Mouse (Mus musculus) embryonic facial prominence, embryonic 10.5 days (tissue): ENCODE data around the gene Mtch2. TPM values are rescaled to one million over a fixed set of nuclear protein-coding genes. Genes with fewer than 3 reads are reported as not detected.
"Not testable (repeated sequence)": the region's sequence is repeated elsewhere in the genome, so short reads cannot be mapped to it uniquely, and the experiment has no call there.

ENCODE experiments used
- DNase-seq: peaks from one replicate; pipeline ENCODE4 v3.0.0-alpha.2; 2017; ENCODE audit warnings: low spot score
- H3K27ac ChIP-seq: fragments of 300-500 bp; sonication (generic); replicated peaks from 2 replicates; pipeline ENCODE4 v1.5.1; 2016; ENCODE audit warnings: mild to moderate bottlenecking
- H3K27me3 ChIP-seq: fragments of 300-500 bp; sonication (generic); replicated peaks from 2 replicates; pipeline ENCODE4 v1.6.1; 2016; ENCODE audit warnings: low read depth, mild to moderate bottlenecking; ENCODE audit not compliant: poor library complexity, severe bottlenecking
- H3K36me3 ChIP-seq: fragments of 300-500 bp; sonication (generic); replicated peaks from 2 replicates; pipeline ENCODE4 v1.6.1; 2016; ENCODE audit warnings: mild to moderate bottlenecking, moderate library complexity
- H3K4me1 ChIP-seq: fragments of 300-500 bp; sonication (generic); 2 replicates; pipeline ENCODE4 v1.6.1; 2016
- H3K4me3 ChIP-seq: fragments of 300-500 bp; sonication (generic); 2 replicates; pipeline ENCODE4 v1.5.1; 2016; ENCODE audit warnings: mild to moderate bottlenecking, moderate library complexity
- H3K9me3 ChIP-seq: fragments of 300-500 bp; sonication (generic); 2 replicates; pipeline ENCODE4 v1.6.1; 2016; ENCODE audit warnings: mild to moderate bottlenecking
- WGBS: fragments of 180-500 bp; shearing (Covaris S2); methylation state at CpG from one replicate; pipeline ENCODE4 v1.1.7; 2016; 5-methylcytosine and 5-hydroxymethylcytosine counted together
- polyA plus RNA-seq: library from polyadenylated mRNA; unstranded; fragments of >200 nt; fragmentation: Nextera tagmentation; extraction: Ambion mirVana; gene quantifications from 2 replicates; pipeline ENCODE4 v1.2.1, GENCODE M21; 2016

The Mtch2 gene
- 248 and 251 TPM in 2 replicates for polyA plus RNA-seq

DNA sequence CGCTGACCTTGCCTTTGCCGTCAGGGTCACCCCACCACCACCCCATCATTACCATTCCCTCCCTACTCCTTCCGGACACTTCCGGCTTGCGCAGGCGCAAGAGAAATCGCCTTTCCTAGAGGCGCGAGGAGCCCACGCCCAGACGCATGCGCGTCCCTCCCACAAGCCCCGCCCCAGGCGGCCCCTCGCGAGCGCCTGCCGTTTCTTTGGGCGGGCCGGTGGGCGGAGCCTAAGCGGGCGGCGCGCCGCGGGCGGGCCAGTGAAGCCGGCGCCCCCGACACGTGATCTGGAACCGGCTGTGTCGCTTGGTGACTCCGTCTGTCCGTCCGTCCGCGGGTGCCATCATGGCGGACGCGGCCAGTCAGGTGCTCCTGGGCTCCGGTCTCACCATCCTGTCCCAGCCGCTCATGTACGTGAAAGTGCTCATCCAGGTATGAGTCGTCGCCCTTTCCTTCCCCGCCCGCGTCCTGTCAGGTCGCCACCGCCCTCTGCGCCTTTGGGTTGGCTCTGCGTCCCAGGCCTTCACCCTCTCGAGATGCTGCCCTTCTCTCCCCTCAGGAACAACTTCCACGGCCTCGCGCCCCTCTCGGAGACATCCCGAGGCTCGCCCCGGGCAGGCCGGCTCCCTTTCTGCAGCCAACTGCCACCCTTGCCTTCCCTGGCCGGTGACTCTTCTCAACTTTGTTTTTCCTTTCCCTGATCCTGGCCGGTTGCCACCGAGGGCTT lies at the start of gene Mtch2:
TSS of gene Mtch2 (plus strand) at position 201 of the 726 bp plus-strand sequence.
- peaks cover 23% of the 10 kb centered on the region for H3K4me1 ChIP-seq
- peak within 1 kb of the TSS; percentile 93 for H3K27ac ChIP-seq
- peak within 1 kb of the TSS; percentile 93 for H3K4me3 ChIP-seq
- H3K9me3 ChIP-seq: no peaks in the 10 kb centered on the region
- peaks cover 28% of the 10 kb centered on the region for H3K36me3 ChIP-seq
- peak; percentile 99 for DNase-seq
- H3K27me3 ChIP-seq: no peaks in the 10 kb centered on the region
- WGBS: under 1% methylated on average over 67 of the region's 67 CpGs

DNA sequence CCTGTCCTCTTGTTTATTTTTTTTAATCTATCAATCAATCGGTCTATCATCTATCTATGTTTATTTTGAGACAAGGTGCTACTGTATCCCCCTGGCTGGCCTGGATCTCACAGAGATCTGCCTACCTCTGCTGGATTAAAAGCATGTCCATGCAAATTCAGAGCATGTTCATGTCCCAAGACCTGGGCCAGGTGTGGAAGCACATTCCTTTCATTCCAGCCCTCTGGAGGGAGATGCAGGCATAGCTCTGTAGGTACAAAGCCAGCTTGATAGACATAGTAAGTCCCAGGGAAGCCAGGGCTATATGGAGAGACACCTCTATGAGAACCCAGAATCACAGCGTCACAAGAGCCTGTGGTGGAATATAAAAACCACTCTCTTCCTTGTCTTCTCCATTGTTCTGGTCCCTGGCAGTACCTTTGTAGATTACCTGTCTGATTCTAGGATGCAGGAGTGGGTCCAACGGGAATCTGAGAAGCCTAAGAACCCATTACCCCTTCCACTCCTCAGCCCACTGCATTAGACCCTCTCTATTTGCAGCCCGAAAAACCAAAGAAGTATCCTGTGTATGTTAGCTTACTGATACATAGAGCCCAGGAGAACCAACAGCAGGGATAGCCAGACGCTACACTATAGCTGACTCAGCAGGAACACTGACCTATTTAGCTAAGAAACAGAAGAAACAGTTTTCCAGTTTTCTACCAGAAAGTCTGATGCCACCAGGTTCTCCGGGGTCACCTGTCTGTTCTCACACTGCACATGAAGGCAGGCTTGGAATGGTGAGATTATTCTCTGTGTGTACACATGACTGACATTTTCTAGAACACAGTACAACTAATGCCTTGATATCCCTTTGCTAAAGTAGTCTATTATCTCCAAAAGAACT lies 38.5 kb upstream of the Mtch2 start:
- 83% methylated on average over 6 of the region's 6 CpGs for WGBS
- DNase-seq: no peak
- H3K27me3 ChIP-seq: no peaks in the 10 kb centered on the region

DNA sequence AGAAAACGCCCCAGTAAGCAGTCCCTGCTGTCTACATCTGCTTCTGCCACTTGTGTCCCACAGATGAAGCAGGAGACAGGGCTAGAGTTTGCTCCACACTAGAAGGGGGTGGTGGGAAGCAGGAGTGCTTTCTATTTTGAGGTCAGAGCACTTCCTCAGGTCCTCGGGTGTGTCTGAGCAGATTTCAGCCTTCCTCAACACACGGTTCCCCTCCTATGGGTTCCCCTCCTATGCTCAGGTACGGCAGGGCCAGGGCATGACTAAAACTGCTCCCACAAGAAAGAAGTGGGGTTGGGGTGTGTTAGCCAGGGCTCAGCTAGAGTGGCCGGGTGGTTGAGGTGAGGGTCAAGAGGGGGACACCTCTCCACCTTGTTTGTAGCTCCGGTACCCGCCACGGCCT lies 36.2 kb upstream of the Mtch2 start:
- WGBS: 90% methylated on average over 8 of the region's 8 CpGs
- Histone ChIP-seq H3K9me3 (no peaks in the 10 kb centered on the region), H3K36me3 (no peaks in the 10 kb centered on the region), H3K4me1 (no peaks in the 10 kb centered on the region), H3K27me3 (no peaks in the 10 kb centered on the region), H3K4me3 (no peak overlapping the region), H3K27ac (no peak overlapping the region)
- DNase-seq: no peak

More for the DNA sequence above, 38.5 kb upstream of the Mtch2 start:
- H3K27ac ChIP-seq: no peak overlapping the region
- no peaks in the 10 kb centered on the region for H3K4me1 ChIP-seq
- no peak overlapping the region for H3K4me3 ChIP-seq
- no peaks in the 10 kb centered on the region for H3K9me3 ChIP-seq
- H3K36me3 ChIP-seq: no peaks in the 10 kb centered on the region

DNA sequence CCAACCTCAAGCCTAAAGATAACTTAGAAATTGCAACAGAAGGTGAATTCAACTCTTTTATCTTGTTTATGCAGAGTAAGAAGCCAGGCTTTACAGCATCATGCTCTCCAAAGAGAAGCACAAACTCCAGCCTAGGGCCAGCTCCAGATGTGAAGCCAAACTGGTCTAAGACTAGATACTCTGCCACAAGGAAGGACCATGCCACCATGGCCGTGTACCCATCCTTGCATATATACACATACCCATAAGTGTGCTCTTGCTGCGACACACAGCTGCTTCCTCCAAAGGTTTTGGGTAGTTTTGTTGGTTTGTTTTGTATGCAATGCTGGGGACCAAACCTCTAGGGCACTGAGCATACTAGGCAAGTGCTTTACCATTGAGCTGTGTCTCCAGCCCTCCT lies 31.7 kb upstream of the Mtch2 start:
- whole genome bisulfite sequencing: 87% methylated on average over 2 of the region's 2 CpGs
- no peaks in the 10 kb centered on the region for H3K9me3 ChIP-seq
- H3K4me1 ChIP-seq: no peaks in the 10 kb centered on the region
- no peak for DNase-seq
- H3K27ac ChIP-seq: no peak overlapping the region
- H3K36me3 ChIP-seq: no peaks in the 10 kb centered on the region
- no peaks in the 10 kb centered on the region for H3K27me3 ChIP-seq
- no peak overlapping the region for H3K4me3 ChIP-seq

DNA sequence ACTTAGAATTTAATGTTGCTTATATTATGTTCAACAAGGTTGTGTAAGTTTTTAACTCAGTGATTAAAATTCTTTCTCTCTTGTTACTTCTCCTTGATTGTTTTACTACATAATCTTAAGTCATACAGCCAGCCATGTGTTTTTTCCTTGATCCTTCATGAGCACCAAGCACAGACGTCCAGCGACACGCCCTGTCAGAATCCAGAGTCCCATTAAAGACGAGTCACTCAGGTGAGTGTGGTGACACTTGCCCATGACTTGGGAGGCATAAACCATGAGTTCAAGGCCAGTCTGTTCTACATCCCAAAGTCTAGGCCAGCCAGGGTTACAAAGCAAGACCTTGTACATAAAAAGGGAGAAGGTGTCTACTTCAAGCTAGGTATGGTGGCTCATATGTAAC lies 30.8 kb upstream of the Mtch2 start:
- no peaks in the 10 kb centered on the region for H3K27me3 ChIP-seq
- 84% methylated on average over 4 of the region's 4 CpGs for WGBS
- H3K27ac ChIP-seq: no peak overlapping the region
- no peaks in the 10 kb centered on the region for H3K9me3 ChIP-seq
- H3K4me1 ChIP-seq: no peaks in the 10 kb centered on the region
- DNase-seq: no peak
- no peak overlapping the region for H3K4me3 ChIP-seq
- no peaks in the 10 kb centered on the region for H3K36me3 ChIP-seq

DNA sequence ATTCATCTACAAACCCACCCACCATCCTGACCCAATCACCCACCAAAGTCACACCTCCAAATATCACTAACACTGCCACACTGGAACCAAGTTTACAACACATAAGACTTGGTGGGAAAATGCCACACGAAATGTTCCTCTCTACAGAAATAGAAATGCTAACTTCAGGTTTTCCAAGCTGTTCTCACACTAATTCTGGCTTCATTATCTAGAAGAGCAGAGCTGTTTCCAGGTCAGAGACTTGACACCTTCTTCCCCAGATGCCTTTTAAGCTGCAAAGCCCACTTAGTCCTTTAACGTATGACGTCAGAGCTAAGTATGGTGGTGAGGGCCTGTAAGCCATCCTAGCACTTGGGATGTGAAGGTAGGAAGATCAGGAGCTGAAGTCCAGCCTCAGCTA lies 28.2 kb upstream of the Mtch2 start:
- no peaks in the 10 kb centered on the region for H3K36me3 ChIP-seq
- 90% methylated on average over 3 of the region's 3 CpGs for WGBS
- H3K4me1 ChIP-seq: no peaks in the 10 kb centered on the region
- H3K27me3 ChIP-seq: no peaks in the 10 kb centered on the region
- DNase-seq: no peak
- H3K9me3 ChIP-seq: no peaks in the 10 kb centered on the region
- H3K4me3 ChIP-seq: no peak overlapping the region
- H3K27ac ChIP-seq: no peak overlapping the region

DNA sequence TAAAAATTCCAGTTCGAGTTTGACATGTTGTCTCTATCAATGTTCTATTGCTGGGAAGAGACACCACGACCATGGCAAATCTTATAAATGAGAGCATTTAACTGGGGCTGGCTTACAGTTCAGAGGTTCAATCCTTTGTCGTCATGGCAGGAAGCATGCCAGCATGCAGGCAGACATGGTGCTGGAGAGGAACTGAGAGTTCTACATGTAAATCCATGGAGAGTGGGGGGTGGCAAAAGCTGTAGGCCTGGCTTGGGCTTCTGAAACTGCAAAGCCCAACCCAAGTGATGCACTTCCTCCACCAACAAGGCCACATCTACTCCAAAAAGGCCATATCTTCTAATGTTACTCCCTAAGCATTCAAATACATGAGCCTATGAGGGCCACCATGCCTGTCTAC lies 26.1 kb upstream of the Mtch2 start:
- DNase-seq: no peak
- H3K4me1 ChIP-seq: no peaks in the 10 kb centered on the region
- H3K4me3 ChIP-seq: no peak overlapping the region
- H3K27me3 ChIP-seq: no peaks in the 10 kb centered on the region
- 84% methylated on average over 3 of the region's 3 CpGs for WGBS
- H3K36me3 ChIP-seq: no peaks in the 10 kb centered on the region
- no peak overlapping the region for H3K27ac ChIP-seq
- no peaks in the 10 kb centered on the region for H3K9me3 ChIP-seq

DNA sequence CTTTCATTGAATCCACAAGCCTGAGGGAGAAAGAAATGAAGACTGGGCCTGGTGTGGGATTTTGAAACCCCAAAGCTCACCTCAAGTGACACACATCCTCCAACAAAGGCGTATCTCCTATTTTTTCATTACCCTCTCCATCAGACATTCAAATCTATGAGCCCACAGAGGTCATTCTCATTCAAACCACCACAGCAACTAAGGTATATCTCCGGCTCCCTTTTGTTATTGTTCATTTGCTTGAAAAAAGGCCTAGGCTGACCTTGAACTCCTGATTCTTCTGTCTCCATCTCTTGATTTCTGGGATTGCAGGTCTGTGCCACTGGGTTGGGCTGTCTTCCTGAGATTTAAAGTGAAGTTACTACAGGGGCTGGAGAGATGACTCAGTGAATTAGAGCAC lies 24.0 kb upstream of the Mtch2 start:
- no peaks in the 10 kb centered on the region for H3K9me3 ChIP-seq
- WGBS: 91% methylated on average over 2 of the region's 2 CpGs
- H3K27ac ChIP-seq: no peak overlapping the region
- no peak overlapping the region for H3K4me3 ChIP-seq
- no peaks in the 10 kb centered on the region for H3K27me3 ChIP-seq
- no peak for DNase-seq
- H3K36me3 ChIP-seq: no peaks in the 10 kb centered on the region
- no peaks in the 10 kb centered on the region for H3K4me1 ChIP-seq

DNA sequence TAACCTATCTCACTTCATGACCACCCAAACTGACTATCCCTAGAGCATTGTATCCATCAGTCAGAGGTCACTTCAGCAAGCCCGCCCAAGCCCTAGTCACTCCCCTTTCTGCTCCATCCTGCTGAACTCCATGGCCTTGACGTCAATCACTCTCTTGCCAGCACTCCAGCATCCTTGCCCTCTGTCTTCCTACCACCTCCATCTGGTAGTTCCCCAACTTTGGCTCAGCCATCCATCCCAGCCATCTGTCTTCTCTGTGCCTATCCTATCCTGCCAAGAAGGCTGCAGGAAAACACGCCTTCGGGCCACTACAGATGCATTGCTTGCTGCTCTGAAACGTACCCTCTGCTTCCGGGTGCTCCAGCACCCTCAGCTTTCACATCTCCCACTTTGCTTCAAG lies 23.2 kb upstream of the Mtch2 start:
- no peak for DNase-seq
- Histone ChIP-seq H3K4me1 (no peaks in the 10 kb centered on the region), H3K36me3 (no peaks in the 10 kb centered on the region), H3K9me3 (no peaks in the 10 kb centered on the region), H3K4me3 (no peak overlapping the region), H3K27ac (no peak overlapping the region), H3K27me3 (no peaks in the 10 kb centered on the region)
- WGBS: 81% methylated on average over 6 of the region's 6 CpGs

DNA sequence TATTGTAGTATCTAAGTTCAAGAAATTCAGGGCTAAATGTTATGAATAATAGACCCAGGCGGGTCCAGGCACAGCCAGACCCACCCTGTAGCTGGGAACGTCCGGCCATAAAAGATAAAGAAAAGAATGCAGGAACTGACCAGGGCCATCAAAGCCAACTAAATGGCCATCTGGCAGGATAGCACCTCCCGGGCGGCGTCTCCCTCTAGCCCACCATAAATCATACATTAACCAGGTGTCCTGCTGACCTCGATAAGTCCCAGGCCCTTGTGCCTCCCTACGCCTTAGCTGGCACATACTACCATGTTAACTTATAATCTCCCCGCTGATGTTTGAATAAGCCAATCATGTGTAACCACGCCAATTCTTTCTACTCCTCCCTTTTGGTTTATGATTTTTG lies 22.4 kb upstream of the Mtch2 start:
- H3K9me3 ChIP-seq, H3K36me3 ChIP-seq: not testable (repeated sequence)
- 92% methylated on average over 10 of the region's 10 CpGs for WGBS

DNA sequence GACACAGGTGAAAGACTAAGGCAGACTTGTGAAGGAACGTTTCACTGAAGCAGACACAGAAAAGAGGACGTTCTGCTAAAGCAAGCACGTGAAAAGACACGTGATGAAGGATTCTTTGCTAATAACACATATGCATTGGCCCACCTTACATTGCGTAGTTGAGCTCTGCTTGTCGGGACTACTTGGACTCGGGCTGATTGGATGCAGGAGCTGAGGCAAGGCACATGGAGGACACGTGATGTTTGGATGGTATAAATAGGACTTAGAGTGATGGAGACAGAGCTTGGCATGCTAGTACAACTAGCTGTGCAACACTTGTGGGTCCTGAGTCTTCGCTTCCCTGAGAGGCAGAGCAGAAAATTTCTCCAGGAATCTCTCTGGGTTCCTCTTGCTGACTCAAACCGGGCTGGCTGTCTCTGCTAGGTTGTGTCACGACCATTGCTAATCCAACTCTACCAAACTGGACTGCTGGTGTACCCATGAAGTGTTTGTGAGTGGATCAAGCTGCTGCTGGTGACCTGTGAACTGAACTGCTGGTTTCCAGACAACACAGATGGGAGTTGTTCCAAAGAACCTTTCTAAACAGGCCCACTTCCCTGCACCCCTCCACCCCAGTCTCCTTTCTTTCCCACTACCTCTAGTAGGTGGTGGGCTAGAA lies 21.3 kb upstream of the Mtch2 start:
- Histone ChIP-seq H3K4me3 (no peak overlapping the region), H3K27me3 (no peaks in the 10 kb centered on the region), H3K9me3 (no peaks in the 10 kb centered on the region), H3K4me1 (no peaks in the 10 kb centered on the region), H3K36me3 (no peaks in the 10 kb centered on the region), H3K27ac (no peak overlapping the region)
- 85% methylated on average over 11 of the region's 11 CpGs for WGBS
- DNase-seq: no peak

More for the DNA sequence above, 22.4 kb upstream of the Mtch2 start:
- not testable (repeated sequence) for H3K4me3 ChIP-seq, H3K4me1 ChIP-seq, H3K27ac ChIP-seq, DNase-seq, H3K27me3 ChIP-seq

DNA sequence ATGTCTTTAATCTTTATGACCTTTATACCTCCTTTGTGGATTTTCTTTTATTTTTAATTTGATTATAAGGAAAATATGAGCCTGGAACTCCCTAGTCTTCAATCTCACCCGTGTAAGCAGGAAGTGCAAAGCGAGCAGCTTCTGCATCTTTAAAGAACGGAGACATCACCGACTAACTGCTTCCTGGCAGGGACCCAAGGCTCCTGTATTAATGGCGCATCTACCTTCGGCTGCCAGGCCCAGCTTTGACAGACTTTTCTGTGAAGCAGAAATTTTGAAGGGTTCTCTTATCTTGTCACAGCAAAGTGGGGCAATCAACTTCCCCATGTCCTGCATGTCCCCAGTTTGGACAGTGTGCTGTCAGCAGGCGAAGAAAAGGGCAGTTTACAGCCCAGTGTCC lies 18.2 kb upstream of the Mtch2 start:
- no peak overlapping the region for H3K27ac ChIP-seq
- no peak overlapping the region for H3K4me3 ChIP-seq
- no peak for DNase-seq
- 79% methylated on average over 7 of the region's 7 CpGs for WGBS
- no peaks in the 10 kb centered on the region for H3K4me1 ChIP-seq
- H3K9me3 ChIP-seq: no peaks in the 10 kb centered on the region
- no peaks in the 10 kb centered on the region for H3K27me3 ChIP-seq
- H3K36me3 ChIP-seq: no peaks in the 10 kb centered on the region
